Mouse (Mus musculus): ENCODE measurements around the gene Syp. TPM values are rescaled to one million over a fixed set of nuclear protein-coding genes. Genes with fewer than 3 reads are reported as not detected.

Gene Syp
- total RNA-seq, 2 experiments from 2014 or later = 44.4 to 58.6 TPM

Other genes starting within 250 kb of the Syp start
- gene Foxp3, start 64.8 kb upstream of the Syp start, total RNA-seq (2021) = under 1 TPM; 0.30 to 0.45 TPM
- gene Ppp1r3f, start 64.2 kb upstream of the Syp start, total RNA-seq (2021) = 1 to 10 TPM; 3.2 to 3.5 TPM
- 10 to 100 TPM; 17.8 to 20.1 TPM for gene Ccdc22, start 33.0 kb upstream of the Syp start, total RNA-seq (2021)
- gene Cacna1f, start 31.4 kb upstream of the Syp start, total RNA-seq (2021) = not detected
- 10 to 100 TPM in 1 of 2 experiments, 1 to 10 TPM in 1; 9.2 to 18.0 TPM for gene Prickle3, start 18.8 kb downstream of the Syp start, total RNA-seq (2021)
- gene Plp2, start 32.9 kb downstream of the Syp start, total RNA-seq (2021) = 10 to 100 TPM; 71.5 to 72.6 TPM
- 1 to 10 TPM; 5.3 to 5.8 TPM for gene Magix, start 42.8 kb downstream of the Syp start, total RNA-seq (2021)
- gene Gpkow, start 58.7 kb downstream of the Syp start, total RNA-seq (2021) = 10 to 100 TPM; 38.0 to 40.1 TPM
- 10 to 100 TPM; 57.2 to 57.5 TPM for gene Wdr45, start 75.9 kb downstream of the Syp start, total RNA-seq (2021)
- not detected for gene Gm45208, start 83.8 kb downstream of the Syp start, total RNA-seq (2021)
- gene Praf2, start 90.0 kb downstream of the Syp start, total RNA-seq (2021) = 10 to 100 TPM; 12.3 to 13.9 TPM
- 1 to 10 TPM; 5.2 to 6.9 TPM for gene Ccdc120, start 112.4 kb downstream of the Syp start, total RNA-seq (2021)
- 10 to 100 TPM; 35.7 to 39.3 TPM for gene Tfe3, start 124.1 kb downstream of the Syp start, total RNA-seq (2021)
- 10 to 100 TPM; 34.2 to 48.2 TPM for gene Gripap1, start 151.3 kb downstream of the Syp start, total RNA-seq (2021)
- gene Kcnd1, start 183.8 kb downstream of the Syp start, total RNA-seq (2021) = 1 to 10 TPM; 1.2 to 2.1 TPM
- 10 to 100 TPM; 49.6 to 54.7 TPM for gene Otud5, start 202.9 kb downstream of the Syp start, total RNA-seq (2021)
- gene Pim2, start 239.8 kb downstream of the Syp start, total RNA-seq (2021) = 1 to 10 TPM; 6.2 to 9.2 TPM
- 10 to 100 TPM; 23.2 to 27.0 TPM for gene Slc35a2, start 245.6 kb downstream of the Syp start, total RNA-seq (2021)

Data from adrenal gland, postnatal 10 days (tissue).